Mouse (Mus musculus) kidney, postnatal 36 days (tissue): ENCODE measurements around the gene Myo3b.
"Not testable (repeated sequence)": the region's sequence is repeated elsewhere in the genome, so short reads cannot be mapped to it uniquely, and the experiment has no call there.

ENCODE experiments used
- DNase-seq, 2 experiments: peaks; one replicate each; pipeline ENCODE4 v3.0.0; 2021 to 2022; ENCODE audit warnings: mixed read lengths in 2 of 2

Myo3b gene

DNA sequence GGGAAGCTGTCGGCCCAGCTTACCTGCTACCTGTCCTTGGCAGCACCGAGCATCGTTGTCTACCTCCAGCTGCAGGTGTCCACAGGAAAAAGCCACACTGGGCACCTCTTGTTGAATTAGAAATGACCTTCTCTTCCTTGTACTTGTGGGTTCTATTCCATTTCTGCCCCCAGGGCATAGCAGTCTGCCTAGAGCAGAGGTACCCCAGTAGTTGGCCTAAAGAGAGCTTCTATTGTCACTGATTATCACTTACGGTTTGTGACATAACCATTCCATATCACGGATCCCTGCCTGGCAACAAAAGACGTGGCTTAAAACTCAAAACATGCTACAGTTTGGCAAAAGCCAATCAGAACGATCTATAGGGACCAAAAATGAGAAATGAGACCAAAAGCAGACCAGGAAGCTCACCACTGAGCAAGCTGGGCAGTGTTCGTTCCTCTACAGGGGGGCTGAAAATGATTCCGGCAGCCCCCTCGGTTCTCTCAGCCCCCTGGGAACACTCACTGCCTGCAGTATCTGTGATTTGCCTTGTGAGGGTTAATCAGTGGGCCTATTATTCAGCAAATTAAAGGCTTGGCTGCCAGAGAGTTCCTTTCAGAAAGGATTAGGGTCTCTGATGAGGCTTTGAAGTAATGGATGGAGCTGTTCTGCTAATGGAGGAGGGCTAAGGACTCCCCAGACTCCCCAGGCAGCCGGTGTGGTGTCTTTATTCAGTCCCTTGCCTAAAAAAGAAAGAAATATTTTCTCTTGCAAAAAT, 163.1 kb downstream of the Myo3b start:
- DNase-seq, result no peak

DNA sequence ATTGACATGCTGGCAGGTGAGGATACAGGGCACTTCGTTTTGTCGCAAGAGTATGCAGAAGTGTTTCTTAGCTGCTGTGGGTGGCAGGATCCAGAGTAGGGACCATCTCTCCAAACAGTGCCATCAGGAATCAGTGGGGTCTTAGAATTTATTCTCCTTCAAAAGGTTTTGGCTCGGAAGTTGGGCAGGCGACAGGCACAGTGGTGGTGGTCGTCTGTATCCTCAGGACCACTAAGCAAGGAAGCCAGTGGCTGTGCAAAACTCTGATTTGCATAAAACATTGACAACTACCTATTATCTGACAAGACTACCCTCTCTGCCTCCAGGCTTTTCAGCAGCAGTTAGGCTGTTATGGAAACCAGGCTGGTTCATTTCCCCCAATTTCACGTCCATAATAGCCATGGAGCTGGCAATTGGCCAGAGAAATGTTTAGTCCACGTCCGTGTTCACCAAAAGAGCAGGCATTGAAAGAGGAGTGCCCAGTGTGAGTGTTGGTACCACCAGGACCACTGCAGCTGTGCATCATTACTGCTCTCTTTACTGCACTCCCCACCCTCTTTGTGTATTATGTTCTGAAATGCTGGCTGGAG, 163.7 kb downstream of the Myo3b start:
- no peak for DNase-seq

- no peak for DNase-seq
Measured at GRCm38 (mm10) chr2:70208411-70208810, 169.5 kb downstream of the Myo3b start.

- DNase-seq, result no peak
Measured at GRCm38 (mm10) chr2:70209790-70210189, 170.9 kb downstream of the Myo3b start.

DNA sequence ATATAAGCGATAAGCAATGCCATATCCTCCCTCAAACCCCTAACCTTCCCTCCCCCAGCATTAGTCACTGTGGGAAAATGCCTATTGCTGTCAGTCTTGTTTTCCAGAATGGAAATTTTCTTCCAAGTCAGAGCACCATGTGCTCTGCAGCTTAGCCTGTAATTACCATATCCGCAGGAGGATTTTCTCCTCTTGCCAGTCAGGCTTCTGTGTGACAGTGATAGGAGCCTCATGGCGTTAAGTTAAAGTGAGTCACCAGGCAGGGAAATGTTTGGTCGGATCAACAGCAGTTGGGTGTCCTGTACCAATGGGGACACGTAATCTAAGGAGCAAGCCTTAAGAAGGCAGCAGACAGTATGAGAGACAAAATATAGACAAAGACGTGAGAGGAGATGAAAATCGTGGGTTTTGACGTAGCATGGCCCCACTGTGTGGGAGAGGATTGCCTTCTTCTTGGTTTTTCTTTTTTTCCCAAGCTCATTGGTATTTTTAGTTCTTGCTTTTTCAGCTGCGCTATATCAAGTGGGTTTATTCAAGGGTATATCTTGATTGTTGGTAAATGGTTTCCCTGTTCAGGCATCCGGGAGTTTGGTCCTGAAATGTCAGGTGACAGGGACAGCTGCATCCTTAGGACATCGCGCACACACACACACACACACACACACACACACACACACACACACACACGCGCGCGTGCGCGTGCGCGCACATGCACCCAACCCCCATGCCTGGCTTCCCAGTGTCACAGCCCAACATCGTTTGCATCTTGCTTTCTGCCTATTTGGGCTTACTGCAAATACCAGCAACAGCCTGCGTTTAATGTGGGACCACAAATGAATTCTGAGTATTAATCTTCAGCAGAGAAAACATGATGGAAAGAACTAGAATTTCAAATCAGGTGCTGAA, 171.8 kb downstream of the Myo3b start:
- no peak for DNase-seq

DNA sequence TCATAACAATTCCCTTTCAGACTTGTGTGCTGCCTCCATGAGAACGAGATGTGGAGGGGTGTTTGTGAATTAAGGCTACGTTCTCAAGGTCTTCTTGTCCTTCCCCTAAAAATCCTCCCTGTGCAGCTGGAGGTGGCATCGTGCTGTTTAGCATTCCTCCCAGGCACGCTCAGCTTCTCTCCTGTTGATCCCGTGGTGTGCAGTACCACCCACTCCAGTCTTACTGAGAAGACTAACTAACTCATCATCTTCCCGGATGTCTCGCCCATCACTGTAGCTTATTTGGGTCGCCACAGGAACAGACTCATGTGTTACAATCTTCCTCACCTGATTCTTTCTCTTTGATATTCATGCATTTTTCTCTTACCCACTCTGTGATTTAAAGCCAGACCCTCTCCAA, 175.5 kb downstream of the Myo3b start:
- no peak for DNase-seq

DNA sequence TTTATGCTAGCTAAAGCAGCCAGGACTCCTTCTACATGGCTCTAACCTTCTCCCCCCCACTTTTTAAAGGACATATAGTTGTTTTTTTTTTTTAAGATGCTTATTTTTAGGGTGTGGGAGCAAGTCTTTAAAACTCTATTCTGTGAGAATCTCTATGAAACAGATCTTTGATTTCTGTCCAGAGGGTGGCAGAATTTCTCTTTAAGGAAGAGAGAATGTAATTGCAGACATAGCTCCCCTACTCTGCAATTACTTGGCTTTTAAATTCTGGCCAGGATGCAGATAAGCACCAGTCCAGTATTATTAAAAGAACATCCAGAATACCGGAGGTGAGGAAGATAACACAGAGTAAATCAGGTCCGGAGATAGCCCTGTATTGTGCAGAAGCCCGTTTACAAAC, 178.9 kb downstream of the Myo3b start:
- no peak for DNase-seq

DNA sequence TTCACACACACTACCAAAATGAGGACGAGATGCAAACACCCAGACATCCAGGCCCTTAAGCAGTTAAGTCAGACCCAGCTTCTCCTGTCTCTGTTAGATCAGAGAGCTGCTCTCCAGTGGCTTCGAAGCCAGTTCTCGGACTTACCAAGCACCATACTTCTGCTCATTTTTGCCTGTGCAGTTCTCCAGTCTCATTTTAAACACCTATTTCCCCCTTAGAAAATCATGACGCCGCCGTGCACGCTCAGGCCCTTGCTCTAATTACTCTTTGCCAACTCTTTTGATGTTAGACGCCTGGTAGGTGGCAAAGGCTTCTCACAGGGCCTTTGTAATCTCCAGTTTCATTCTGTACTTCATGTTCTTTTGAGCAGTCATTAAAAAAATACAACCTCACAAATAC, 179.5 kb downstream of the Myo3b start:
- no peak for DNase-seq

GRCm38 (mm10) chr2:70226679-70227078, 187.8 kb downstream of the Myo3b start:
- DNase-seq, result peak in 1 of 2 experiments; percentile 8

DNA sequence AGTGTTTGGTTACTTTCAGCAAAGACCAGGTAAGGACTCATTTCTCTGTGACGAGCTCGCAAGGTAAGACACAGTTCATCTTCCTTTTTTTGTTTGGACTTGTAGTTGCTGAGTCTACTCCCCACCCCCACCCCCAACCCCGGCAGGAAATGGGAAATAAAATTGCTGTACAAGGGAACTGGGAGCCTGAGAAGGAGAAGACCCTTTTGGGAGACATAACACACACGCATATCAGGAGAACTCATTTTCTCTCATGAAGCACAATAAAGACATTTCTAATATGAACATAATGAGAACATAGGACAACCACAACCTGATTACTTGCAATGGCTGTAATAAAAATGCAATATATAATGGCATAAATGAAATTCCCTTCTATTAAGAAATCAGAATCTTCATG, 195.5 kb downstream of the Myo3b start:
- DNase-seq, result not testable (repeated sequence)

DNA sequence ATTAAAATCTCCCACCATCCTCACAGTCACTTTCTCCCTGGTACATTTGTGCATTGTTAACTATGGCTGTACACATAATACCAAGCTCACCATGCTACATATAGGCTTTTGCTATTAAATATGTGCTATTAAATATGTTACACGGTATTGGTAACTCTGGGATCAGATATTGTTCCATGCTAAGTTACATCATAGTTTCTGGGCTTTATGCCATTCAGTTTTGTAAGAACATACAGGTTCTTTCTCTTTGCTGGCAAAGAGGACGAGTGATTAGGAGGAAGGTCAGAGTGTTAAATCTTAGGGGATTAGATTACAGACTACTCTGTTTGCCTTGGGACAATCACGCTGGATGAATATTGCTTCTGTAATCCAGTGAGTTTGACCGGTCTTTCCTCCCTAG, 207.1 kb downstream of the Myo3b start:
- no peak for DNase-seq

GRCm38 (mm10) chr2:70248616-70249015, 209.7 kb downstream of the Myo3b start:
- peak; percentile 56 to 69 for DNase-seq

DNA sequence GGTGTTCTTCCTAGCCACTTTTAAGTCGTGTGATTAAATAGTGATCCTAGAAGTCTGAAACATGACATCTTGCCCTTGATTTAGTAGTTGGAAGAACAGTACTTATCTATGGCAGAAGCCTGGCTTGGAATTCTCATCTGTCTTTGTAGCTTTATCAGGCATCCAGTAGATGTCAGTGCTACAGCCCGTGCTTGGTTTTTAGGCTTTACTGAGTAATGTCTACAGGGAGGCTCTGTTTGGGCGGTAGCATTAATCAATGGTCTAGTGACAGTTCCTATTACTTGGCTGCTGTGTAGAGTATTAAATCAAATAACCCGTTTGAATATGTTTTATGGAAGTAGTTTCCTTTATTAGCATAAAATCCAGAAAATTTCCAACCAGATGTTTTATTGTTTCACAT, 210.9 kb downstream of the Myo3b start:
- DNase-seq, result no peak

GRCm38 (mm10) chr2:70251256-70251655, 212.3 kb downstream of the Myo3b start:
- no peak for DNase-seq

DNA sequence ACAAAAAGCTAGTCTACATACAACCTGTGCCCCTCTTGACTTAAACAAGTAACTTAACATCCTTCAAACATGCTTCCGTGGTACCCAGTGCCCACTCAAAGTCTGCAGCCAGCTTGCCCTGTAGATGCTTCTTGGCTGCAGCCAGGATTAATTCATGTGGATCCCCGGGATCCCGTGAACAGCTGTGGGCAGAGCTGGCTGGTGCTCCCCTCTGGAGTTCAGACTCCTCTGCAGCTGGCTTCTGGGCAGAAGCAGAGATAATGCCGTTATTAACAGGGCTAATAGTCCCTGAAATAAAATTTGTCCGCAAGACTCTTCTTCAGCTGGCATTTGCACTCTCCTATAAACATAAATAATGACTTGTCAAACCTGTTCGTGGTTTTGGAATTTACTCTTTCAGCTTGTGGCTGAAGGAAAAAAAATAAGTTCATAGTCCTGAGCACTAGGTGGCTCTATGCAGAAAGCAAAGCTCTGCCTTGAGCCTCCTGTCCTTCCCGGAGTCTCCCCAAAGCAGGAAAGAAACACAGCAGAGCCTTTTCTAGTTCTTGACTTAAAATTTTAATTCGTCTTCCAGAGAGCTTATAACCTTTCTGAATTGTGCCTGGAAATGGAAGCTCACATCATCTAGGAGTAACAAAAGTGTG, 220.6 kb downstream of the Myo3b start:
- peak; percentile 31 to 34 for DNase-seq

DNA sequence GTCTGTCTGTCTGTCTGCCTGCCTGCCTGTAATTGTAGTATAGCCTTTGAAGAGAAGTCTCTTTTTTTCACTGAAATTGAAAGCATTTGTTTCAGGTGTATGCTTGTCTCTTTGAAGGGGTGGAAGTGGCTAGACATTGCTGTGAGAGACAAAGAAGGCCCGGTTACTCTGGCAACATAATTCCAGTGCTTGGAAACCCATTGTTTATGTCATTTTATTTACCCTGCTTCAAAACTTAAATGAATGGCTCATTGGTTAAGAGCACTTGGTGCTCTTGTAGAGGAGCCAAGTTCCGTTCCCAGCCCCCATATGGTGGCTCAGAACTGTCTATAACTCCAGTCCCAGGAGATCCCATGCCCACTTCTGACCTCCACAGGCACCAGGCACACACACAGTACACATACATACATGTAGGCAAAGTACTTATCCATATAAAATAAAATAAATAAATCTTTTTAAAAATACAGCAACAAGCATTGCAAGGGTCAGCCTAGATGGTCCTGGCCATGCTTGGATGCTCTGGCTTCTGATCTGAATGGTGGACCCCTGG, 221.8 kb downstream of the Myo3b start:
- DNase-seq, result no peak

GRCm38 (mm10) chr2:70261703-70262564, 223.0 kb downstream of the Myo3b start:
- no peak for DNase-seq

DNA sequence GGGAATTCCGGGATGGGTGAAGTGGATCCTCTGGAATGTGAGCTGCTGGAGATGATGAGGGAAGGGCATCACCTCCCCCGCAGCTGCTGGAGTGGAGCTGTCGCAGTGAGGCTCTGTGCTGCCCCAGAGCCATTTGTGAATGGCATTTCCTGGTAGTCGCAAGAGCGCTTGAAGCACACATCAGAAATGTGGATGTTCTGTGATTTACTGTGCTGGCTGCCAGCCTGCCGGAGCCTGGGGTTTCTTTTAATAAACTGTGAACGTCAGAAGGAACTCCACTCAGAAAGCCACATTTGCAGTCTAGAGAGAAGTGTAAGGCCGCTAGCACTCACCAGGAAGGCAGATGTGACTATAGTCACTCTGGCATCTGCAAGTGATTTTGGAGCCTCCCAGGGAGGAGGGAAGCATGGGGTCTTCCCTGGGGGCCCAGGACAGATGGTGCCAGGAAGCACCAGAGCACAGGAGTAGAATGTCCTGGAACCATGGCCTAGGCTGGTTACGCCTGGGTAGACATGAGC, 223.7 kb downstream of the Myo3b start:
- no peak for DNase-seq

DNA sequence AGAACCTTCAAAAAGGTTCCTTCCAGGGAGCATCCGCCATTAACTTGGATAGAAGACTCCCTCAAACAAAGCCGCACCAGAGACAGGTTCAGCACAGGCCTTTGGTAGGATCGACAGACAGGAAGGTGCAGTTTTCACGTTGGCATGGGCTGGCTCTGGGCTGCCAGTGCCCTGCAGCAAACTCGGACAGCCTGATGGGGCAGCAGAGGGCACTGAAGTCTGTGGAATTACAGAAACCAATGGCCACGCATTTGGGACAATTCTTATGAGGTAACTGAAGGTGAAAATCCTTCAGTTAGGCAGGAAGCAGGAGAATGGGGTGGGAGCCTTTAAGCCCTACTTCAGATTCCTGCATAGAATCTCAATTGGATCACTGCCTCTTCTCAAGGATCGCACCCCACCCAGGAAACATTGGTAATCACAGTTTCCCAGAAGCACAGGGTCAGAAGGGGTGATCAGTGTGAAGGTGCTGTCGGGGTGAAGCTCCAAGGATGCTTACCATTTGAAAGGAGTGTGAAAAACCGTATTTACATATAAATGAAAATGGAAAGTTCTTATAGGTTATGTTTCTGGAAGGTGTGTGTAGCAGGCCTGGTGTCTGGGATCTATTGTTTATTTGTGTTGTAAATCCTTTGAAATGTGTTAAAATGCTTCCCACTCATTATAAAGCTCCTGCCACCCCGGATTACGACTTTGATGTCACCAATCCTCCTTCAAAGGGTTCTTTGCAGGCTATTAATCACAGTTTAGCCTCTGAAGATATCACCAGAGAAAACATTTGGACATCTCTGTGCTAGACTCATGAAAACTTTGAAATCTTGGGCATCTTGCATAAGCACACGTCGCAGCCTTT, 239.7 kb downstream of the Myo3b start:
- peak; percentile 42 to 74 for DNase-seq

DNA sequence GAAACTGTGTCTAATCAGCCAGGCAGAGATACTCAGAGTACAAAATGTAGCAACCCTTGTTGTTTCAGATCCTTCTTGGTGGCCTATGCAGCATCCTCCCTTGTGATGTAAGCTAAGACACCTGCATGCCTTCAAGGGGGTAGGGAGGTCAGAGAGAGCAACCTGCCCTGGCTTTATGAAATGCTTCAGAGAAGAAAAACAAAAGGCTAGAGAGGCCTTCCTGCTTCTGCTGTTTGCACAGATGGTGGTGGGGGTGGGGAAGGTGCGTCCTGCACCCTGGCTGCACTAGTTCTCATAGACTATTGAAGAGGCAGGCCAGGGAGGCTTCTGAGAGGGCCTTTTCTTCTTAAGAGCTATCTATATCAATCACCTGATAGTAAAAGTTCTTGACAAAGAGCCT, 245.2 kb downstream of the Myo3b start:
- no peak for DNase-seq

GRCm38 (mm10) chr2:70291063-70291462, 252.1 kb downstream of the Myo3b start:
- DNase-seq, result no peak
